29 mouse cellular contexts compared by ENCODE assay signal in genomic region chr10:84483553-84483952, GRCm38 (mm10). TPM values are rescaled to one million over a fixed set of nuclear protein-coding genes. Genes with fewer than 3 reads are reported as not detected.
DNase-seq lines count a peak whose midpoint lies in the region; ATAC-seq lines count a peak whose summit lies in the region.
"Had no signal": no experiment of that assay in that cellular context is flagged by ENCODE, and none has a peak within 500 bp of the region (broad histone marks: within the 10 kb centered on the region; RNA-seq: fewer than 3 reads in every experiment).

No protein-coding gene starts in this region.

- H3K4me3 ChIP-seq in liver, embryonic 13.5 days (replicated peaks) = no peak overlapping the region
- no peak overlapping the region for H3K4me3 ChIP-seq in intestine, embryonic 16.5 days (ENCODE audit: low read length)
- H3K4me3 ChIP-seq in hindbrain, embryonic 10.5 days = no peak overlapping the region
- H3K4me3 ChIP-seq: embryonic facial prominence, embryonic 12.5 days; forebrain, embryonic 10.5 days; left cerebral cortex, adult 2 months; limb, embryonic 12.5 days; megakaryocyte, embryonic 14.5 days; midbrain, embryonic 12.5 days; myocyte; neural tube, embryonic 12.5 days had no signal

- no peak overlapping the region for H3K4me2 ChIP-seq in liver, embryonic 13.5 days
- H3K4me2 ChIP-seq in intestine, embryonic 16.5 days (ENCODE audit: low read depth, low read length) = no peak overlapping the region
- H3K4me2 ChIP-seq: embryonic facial prominence, embryonic 12.5 days; limb, embryonic 12.5 days; liver, embryonic 11.5 days; midbrain, embryonic 12.5 days; neural tube, embryonic 12.5 days had no signal

- DNase-seq in liver, embryonic 13.5 days = no peak
- DNase-seq in liver = no peak
- DNase-seq in urinary bladder, postnatal 36 days (ENCODE audit: low spot score in 2 of 2) = peak; percentile 46 to 56
- no peak for DNase-seq in urinary bladder, postnatal 10 days (ENCODE audit: low spot score)
- no peak for DNase-seq in hindbrain, embryonic 10.5 days (ENCODE audit: low spot score)
- no peak for DNase-seq in adrenal gland, postnatal 10 days
- DNase-seq: adrenal gland, postnatal 14 days; cerebellum, adult 11 months; cerebellum, adult 9-10 months; cerebellum, postnatal 36 days; gastrocnemius, postnatal 10 days; heart, postnatal 14 days; layer of hippocampus, adult 9-11 months; liver, postnatal 0 days; lung, postnatal 10 days; right cerebral cortex, adult 18-20 months had no signal

- no peaks in the 10 kb centered on the region for H3K27me3 ChIP-seq in liver, embryonic 13.5 days
- H3K27me3 ChIP-seq in intestine, embryonic 16.5 days (replicated peaks; ENCODE audit: control insufficient read depth, insufficient read depth, low read length) = no peaks in the 10 kb centered on the region
- H3K27me3 ChIP-seq in hindbrain, embryonic 10.5 days (ENCODE audit: insufficient read depth, poor library complexity, severe bottlenecking) = no peaks in the 10 kb centered on the region
- H3K27me3 ChIP-seq: embryonic facial prominence, embryonic 12.5 days; limb, embryonic 12.5 days; midbrain, embryonic 12.5 days; neural tube, embryonic 12.5 days; Patski had no signal

- peaks cover 10% of the 10 kb centered on the region; the same call in 1 of the 2 replicates for H3K4me1 ChIP-seq in liver, embryonic 13.5 days (replicated peaks)
- peaks cover 9% of the 10 kb centered on the region for H3K4me1 ChIP-seq in intestine, embryonic 16.5 days (ENCODE audit: control insufficient read depth, insufficient read depth, low read length)
- peaks cover 34% of the 10 kb centered on the region for H3K4me1 ChIP-seq in hindbrain, embryonic 10.5 days (replicated peaks)
- H3K4me1 ChIP-seq: megakaryocyte, embryonic 14.5 days had no signal

- no peak overlapping the region for H3K9ac ChIP-seq in liver, embryonic 13.5 days
- no peak overlapping the region for H3K9ac ChIP-seq in intestine, embryonic 16.5 days (ENCODE audit: low read depth, low read length)
- H3K9ac ChIP-seq: embryonic facial prominence, embryonic 12.5 days; limb, embryonic 12.5 days; liver, postnatal 0 days; midbrain, embryonic 12.5 days; neural tube, embryonic 12.5 days had no signal

- H3K27ac ChIP-seq in liver, embryonic 13.5 days = no peak overlapping the region
- no peak overlapping the region for H3K27ac ChIP-seq in intestine, embryonic 16.5 days (ENCODE audit: low read length)
- H3K27ac ChIP-seq in hindbrain, embryonic 10.5 days = no peak overlapping the region
- H3K27ac ChIP-seq: embryonic facial prominence, embryonic 12.5 days; forebrain, embryonic 10.5 days; left cerebral cortex, adult 2 months; limb, embryonic 12.5 days; midbrain, embryonic 12.5 days; neural tube, embryonic 12.5 days had no signal

- WGBS in liver, embryonic 13.5 days (ENCODE audit: insufficient replicate concordance) = 51% methylated on average over 3 of the region's 3 CpGs
- WGBS in intestine, embryonic 16.5 days = 56% methylated on average over 3 of the region's 3 CpGs
- 83% methylated on average over 3 of the region's 3 CpGs for WGBS in hindbrain, embryonic 10.5 days

- peak; percentile 41; the same call in 1 of the 2 replicates for ATAC-seq in liver, embryonic 13.5 days (ENCODE audit: low read depth)
- peak; percentile 92 for ATAC-seq in intestine, embryonic 16.5 days
- ATAC-seq: hindbrain, embryonic 16.5 days; liver, postnatal 0 days; Patski had no signal

- no peaks in the 10 kb centered on the region for H3K36me3 ChIP-seq in liver, embryonic 13.5 days
- H3K36me3 ChIP-seq in intestine, embryonic 16.5 days (ENCODE audit: control insufficient read depth, insufficient read depth, low read length) = no peaks in the 10 kb centered on the region
- no peaks in the 10 kb centered on the region for H3K36me3 ChIP-seq in hindbrain, embryonic 10.5 days
- H3K36me3 ChIP-seq: embryonic facial prominence, embryonic 12.5 days; forebrain, embryonic 10.5 days; G1E; limb, embryonic 12.5 days; midbrain, embryonic 12.5 days; neural tube, embryonic 12.5 days had no signal

- no peaks in the 10 kb centered on the region for H3K9me3 ChIP-seq in liver, embryonic 13.5 days (replicated peaks)
- no peaks in the 10 kb centered on the region for H3K9me3 ChIP-seq in intestine, embryonic 16.5 days (ENCODE audit: control insufficient read depth, low read length)
- no peaks in the 10 kb centered on the region for H3K9me3 ChIP-seq in hindbrain, embryonic 10.5 days
- H3K9me3 ChIP-seq: embryonic facial prominence, embryonic 12.5 days; forebrain, embryonic 10.5 days; G1E; limb, embryonic 12.5 days; midbrain, embryonic 12.5 days; neural tube, embryonic 12.5 days had no signal

RNA-seq across cellular contexts. Expression of gene Nuak1, which starts 43.2 kb away (rescaled TPM):
- polyA plus RNA-seq in liver, embryonic 13.5 days (2015; fragmentation: Nextera tagmentation; extraction: Ambion mirVana) = 0.12 TPM in 2 replicates
- 0.59 and 0.66 TPM in 2 replicates for polyA plus RNA-seq in intestine, embryonic 16.5 days (2015; fragmentation: Nextera tagmentation; extraction: Ambion mirVana)
- polyA plus RNA-seq in hindbrain, embryonic 10.5 days (2016; fragmentation: Nextera tagmentation; extraction: Ambion mirVana) = 3.1 and 3.7 TPM in 2 replicates
- 10 to 100 TPM in 1 of 2 experiments, 1 to 10 TPM in 1; 8.8 to 10.9 TPM for total RNA-seq in adrenal gland, postnatal 10 days (2021)
- polyA plus RNA-seq: G1E had no signal

RNA-seq across cellular contexts. Expression of gene Ckap4, which starts 50.3 kb away (rescaled TPM):
- 9.8 and 11.3 TPM in 2 replicates for polyA plus RNA-seq in liver, embryonic 13.5 days (2015; fragmentation: Nextera tagmentation; extraction: Ambion mirVana)
- polyA plus RNA-seq in intestine, embryonic 16.5 days (2015; fragmentation: Nextera tagmentation; extraction: Ambion mirVana) = 14.4 and 19.9 TPM in 2 replicates
- 72.6 and 77.2 TPM in 2 replicates for polyA plus RNA-seq in hindbrain, embryonic 10.5 days (2016; fragmentation: Nextera tagmentation; extraction: Ambion mirVana)
- 10 to 100 TPM; 62.1 to 65.7 TPM for total RNA-seq in adrenal gland, postnatal 10 days (2021)

Comparison
In these comparisons a context has a peak if more than half of its experiments do, and no peak if none do; other contexts are left out.
1. DNase-seq: peak in urinary bladder, postnatal 36 days (2 of 2); none in liver, embryonic 13.5 days (single experiment), liver (single experiment), urinary bladder, postnatal 10 days (single experiment), hindbrain, embryonic 10.5 days (single experiment) and adrenal gland, postnatal 10 days (single experiment).